Mouse (Mus musculus): Measurements from ENCODE around the gene Schip1.
A peak's percentile ranks its signal among the peaks of the same experiment; 100 is the strongest.

Gene Schip1

GRCm38 (mm10) chr3:68126284-68126856, 61.8 kb downstream of the Schip1 start:
- DNase-seq (ENCODE audit: extremely low read depth, insufficient read length, low spot score), result no peak

GRCm38 (mm10) chr3:68130386-68130785, 65.8 kb downstream of the Schip1 start:
- DNase-seq (ENCODE audit: extremely low read depth, insufficient read length, low spot score), result no peak

- DNase-seq (ENCODE audit: extremely low read depth, insufficient read length, low spot score), result no peak
These were observed 74.4 kb downstream of the Schip1 start for GRCm38 (mm10) chr3:68138833-68139627.

GRCm38 (mm10) chr3:68150688-68151087, 86.1 kb downstream of the Schip1 start:
- no peak for DNase-seq (ENCODE audit: extremely low read depth, insufficient read length, low spot score)

GRCm38 (mm10) chr3:68160175-68160574, 95.6 kb downstream of the Schip1 start:
- DNase-seq (ENCODE audit: extremely low read depth, insufficient read length, low spot score), result no peak

GRCm38 (mm10) chr3:68160760-68161159, 96.2 kb downstream of the Schip1 start:
- no peak for DNase-seq (ENCODE audit: extremely low read depth, insufficient read length, low spot score)

- DNase-seq (ENCODE audit: extremely low read depth, insufficient read length, low spot score), result no peak
These were observed 113.6 kb downstream of the Schip1 start for GRCm38 (mm10) chr3:68178248-68178647.

GRCm38 (mm10) chr3:68187471-68187870, 122.9 kb downstream of the Schip1 start:
- DNase-seq (ENCODE audit: extremely low read depth, insufficient read length, low spot score), result no peak

- no peak for DNase-seq (ENCODE audit: extremely low read depth, insufficient read length, low spot score)
These were observed 124.5 kb downstream of the Schip1 start for GRCm38 (mm10) chr3:68189100-68189499.

- DNase-seq (ENCODE audit: extremely low read depth, insufficient read length, low spot score), result no peak
These were observed 132.3 kb downstream of the Schip1 start for GRCm38 (mm10) chr3:68196933-68197332.

- no peak for DNase-seq (ENCODE audit: extremely low read depth, insufficient read length, low spot score)
These were observed 136.6 kb downstream of the Schip1 start for GRCm38 (mm10) chr3:68201214-68201613.

- no peak for DNase-seq (ENCODE audit: extremely low read depth, insufficient read length, low spot score)
These were observed 137.7 kb downstream of the Schip1 start for GRCm38 (mm10) chr3:68202162-68202902.

GRCm38 (mm10) chr3:68203934-68204467, 139.4 kb downstream of the Schip1 start:
- DNase-seq (ENCODE audit: extremely low read depth, insufficient read length, low spot score), result no peak

GRCm38 (mm10) chr3:68210422-68210821, 145.8 kb downstream of the Schip1 start:
- no peak for DNase-seq (ENCODE audit: extremely low read depth, insufficient read length, low spot score)

GRCm38 (mm10) chr3:68221452-68221851, 156.8 kb downstream of the Schip1 start:
- DNase-seq (ENCODE audit: extremely low read depth, insufficient read length, low spot score), result no peak

GRCm38 (mm10) chr3:68239887-68240286, 175.3 kb downstream of the Schip1 start:
- no peak for DNase-seq (ENCODE audit: extremely low read depth, insufficient read length, low spot score)

GRCm38 (mm10) chr3:68243239-68243638, 178.6 kb downstream of the Schip1 start:
- no peak for DNase-seq (ENCODE audit: extremely low read depth, insufficient read length, low spot score)

GRCm38 (mm10) chr3:68246154-68246553, 181.6 kb downstream of the Schip1 start:
- DNase-seq (ENCODE audit: extremely low read depth, insufficient read length, low spot score), result no peak

GRCm38 (mm10) chr3:68250589-68250988, 186.0 kb downstream of the Schip1 start:
- no peak for DNase-seq (ENCODE audit: extremely low read depth, insufficient read length, low spot score)

GRCm38 (mm10) chr3:68252335-68252734, 187.7 kb downstream of the Schip1 start:
- DNase-seq (ENCODE audit: extremely low read depth, insufficient read length, low spot score), result peak; percentile 4

GRCm38 (mm10) chr3:68262304-68262703, 197.7 kb downstream of the Schip1 start:
- no peak for DNase-seq (ENCODE audit: extremely low read depth, insufficient read length, low spot score)

Measured in 3134 (cell line).